Mouse (Mus musculus) testis, adult 2 months (tissue): Measurements from ENCODE around the gene Zfp811.

ENCODE experiments used
- CTCF ChIP-seq: fragments of 200-500 bp; IDR thresholded peaks from 2 replicates; pipeline ENCODE4 v1.5.1; 2012; ENCODE audit warnings: low read depth, mild to moderate bottlenecking, inconsistent platforms, low read length, moderate library complexity; ENCODE audit not compliant: control insufficient read depth, insufficient read depth, insufficient replicate concordance
- POLR2A ChIP-seq: fragments of 200-500 bp; IDR thresholded peaks from 2 replicates; pipeline ENCODE4 v1.6.1; 2012; ENCODE audit warnings: low read depth, mild to moderate bottlenecking, inconsistent platforms, low read length, moderate library complexity; ENCODE audit not compliant: control insufficient read depth

DNA sequence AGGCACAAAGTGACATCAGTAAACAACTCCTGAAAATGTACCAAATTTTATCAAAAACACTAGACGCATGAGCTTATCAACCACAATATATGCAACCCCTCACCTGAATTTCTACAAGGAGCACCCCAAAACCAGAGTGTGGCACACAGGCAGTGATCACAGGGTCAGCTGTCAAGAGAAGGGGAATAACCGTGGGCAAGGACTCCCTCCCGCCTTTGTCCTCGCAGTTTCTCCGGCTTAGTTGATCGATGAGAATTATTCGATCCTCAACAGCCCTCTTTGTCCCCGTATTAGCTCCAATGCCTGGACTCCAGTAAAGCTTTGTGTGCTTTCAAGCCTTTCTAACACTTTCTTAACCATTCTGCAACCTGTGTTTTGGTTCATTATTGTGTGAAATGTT is 810 bp downstream of the Zfp811 start:
- no peak for TF ChIP-seq CTCF
- TF ChIP-seq POLR2A = no peak
